Mouse (Mus musculus) megakaryocyte, adult 5-6 weeks (primary cell): Measurements from ENCODE around the gene Sox5. TPM values are rescaled to one million over a fixed set of nuclear protein-coding genes. Genes with fewer than 3 reads are reported as not detected.

Experiments
- ATAC-seq: 2 replicates; pipeline ENCODE4 v1.8.0; 2016; ENCODE audit warnings: mild to moderate bottlenecking, inconsistent platforms; ENCODE audit not compliant: poor library complexity, severe bottlenecking
- total RNA-seq, 2 experiments: library from RNA; stranded (forward) in 1 of 2; stranded (reverse) in 1 of 2; fragments of 153-499, 151-499 nt in 1 of 2; fragments of 221-1000, 200-1000 nt in 1 of 2; gene quantifications; 2 replicates each; pipeline versions ENCODE4 v1.2.3 to v1.2.4; 2015 to 2017

Sox5 gene
- total RNA-seq, 2 experiments from 2014 or later = 0.07 TPM; not detected in 1

GRCm38 (mm10) chr6:143900871-143901270, 880.9 kb downstream of the Sox5 start:
- peak; percentile 65 for ATAC-seq

DNA sequence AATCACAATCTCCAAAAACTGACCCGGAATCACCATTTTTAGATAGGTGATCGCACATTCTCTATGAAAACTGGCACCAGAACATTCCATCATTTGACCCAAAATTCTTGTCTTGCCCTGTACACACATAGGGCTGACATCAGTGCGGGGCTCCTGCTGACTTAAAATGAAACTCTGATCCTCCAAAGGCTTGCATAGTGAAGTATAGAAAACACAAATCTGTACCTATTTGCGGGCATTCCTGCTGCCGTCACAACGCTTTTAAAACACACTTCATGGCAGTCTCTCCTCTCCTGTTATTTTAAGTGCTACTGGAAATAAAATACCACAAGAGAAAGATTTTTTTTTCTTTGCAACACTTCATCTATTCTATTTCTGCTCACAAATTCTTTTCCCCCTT, 886.7 kb downstream of the Sox5 start:
- no peak for ATAC-seq

DNA sequence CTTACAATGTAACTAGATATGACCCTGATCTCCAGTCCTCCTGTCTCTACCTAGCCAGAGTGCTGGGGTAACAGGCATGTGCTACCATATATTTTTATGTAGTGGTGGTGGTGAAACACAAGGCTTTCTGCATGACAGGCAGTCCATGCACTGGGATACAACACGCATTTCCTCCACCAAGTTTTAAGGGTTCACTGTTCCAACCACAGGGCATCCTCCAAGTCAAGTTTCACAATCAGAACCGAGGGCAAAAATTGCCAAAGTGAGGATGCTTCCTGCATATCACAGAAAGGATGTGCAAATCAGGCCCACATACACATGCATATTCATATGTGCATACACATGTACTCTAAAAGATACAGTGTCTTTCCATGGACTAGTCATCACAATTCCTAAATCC, 888.9 kb downstream of the Sox5 start:
- peak; percentile 35 for ATAC-seq

GRCm38 (mm10) chr6:143888556-143888955, 893.2 kb downstream of the Sox5 start:
- ATAC-seq = no peak

DNA sequence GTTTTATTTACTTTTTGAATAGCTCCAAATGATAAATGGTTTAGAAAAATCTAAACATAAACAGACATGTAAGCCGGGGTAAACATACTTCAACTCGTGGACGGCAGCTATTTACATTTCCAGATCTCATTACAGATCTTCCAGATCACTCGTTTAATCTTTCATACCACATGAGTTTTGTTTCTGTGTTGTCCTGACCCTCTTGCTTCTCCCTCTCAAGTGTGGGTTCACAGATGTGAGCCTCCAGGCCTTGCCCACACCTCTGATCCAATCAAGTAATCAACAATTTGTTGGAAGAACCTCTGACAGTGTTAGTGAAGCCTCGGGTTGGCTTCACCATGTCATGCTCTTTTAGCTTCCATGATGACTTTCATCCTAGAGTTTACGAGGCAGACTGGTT, 903.3 kb downstream of the Sox5 start:
- ATAC-seq = no peak

DNA sequence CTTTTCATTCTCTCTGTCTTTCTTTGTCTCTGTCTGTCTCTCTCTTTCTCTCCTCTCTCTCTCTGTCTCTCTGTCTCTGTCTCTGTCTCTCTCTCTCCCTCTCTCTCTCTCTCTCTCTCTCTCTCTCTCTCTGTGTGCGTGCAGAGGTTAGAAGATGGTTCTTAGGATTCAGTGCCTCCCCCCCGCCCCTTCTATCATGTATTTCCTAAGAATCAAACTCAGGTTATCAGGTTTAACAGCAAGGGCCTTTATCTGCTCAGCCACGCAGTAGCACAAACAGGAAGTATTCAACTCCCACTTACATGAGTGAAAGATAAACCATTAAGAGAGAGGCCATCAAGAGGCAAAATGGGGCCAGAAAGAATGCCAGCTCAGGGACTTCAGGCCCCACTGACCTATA, 913.0 kb downstream of the Sox5 start:
- no peak for ATAC-seq

DNA sequence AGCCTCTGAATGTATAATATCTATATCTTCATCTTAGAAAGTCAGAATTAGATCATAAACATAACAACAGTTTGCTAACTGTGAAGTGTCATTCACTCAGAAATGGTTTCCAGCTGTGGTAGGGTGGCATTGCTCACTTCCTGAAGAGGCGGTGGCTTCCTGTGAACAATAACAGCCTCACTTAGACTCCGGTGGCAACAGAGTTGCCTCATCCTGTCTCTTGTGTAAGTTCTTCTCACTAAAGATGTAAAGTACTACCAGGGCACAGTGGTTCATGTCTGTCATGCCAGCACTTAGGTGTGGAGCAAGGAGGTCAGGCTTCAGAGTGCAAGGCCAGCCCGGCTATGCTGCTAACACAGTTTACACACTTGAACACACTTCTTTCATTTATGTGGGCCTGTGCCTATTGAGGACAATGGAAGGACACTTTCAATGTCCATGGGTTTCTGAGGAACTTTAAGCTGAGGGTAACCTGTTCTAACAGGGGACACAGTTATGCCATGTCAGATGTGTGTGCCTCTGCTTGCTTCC, 913.6 kb downstream of the Sox5 start:
- ATAC-seq = peak; percentile 94

GRCm38 (mm10) chr6:143867029-143867428, 914.7 kb downstream of the Sox5 start:
- ATAC-seq = no peak

- ATAC-seq = no peak
Measured at GRCm38 (mm10) chr6:143866566-143866965, 915.2 kb downstream of the Sox5 start.

DNA sequence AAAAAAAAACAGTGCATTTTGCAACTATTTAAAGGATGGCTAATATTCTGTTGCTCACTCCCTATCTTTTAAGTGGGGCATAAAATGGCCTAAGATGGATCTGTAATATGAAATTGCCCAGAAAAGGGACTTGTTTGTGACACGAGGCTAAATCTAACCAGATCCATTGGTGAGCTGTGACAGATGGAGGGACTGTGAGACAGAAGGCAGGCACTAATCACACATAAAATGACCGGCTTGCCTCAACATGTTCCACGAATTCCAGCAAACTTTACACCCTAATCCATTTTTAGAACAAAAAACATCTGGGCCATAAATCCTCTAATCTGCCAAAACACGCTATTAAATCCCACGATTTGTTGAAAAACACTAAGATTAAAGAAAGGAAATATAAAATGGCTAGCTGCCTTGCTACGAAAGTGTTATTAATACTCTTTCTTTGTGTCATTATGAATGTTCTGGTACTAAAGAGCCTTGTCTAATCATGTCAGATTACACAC, 919.1 kb downstream of the Sox5 start:
- ATAC-seq = no peak

DNA sequence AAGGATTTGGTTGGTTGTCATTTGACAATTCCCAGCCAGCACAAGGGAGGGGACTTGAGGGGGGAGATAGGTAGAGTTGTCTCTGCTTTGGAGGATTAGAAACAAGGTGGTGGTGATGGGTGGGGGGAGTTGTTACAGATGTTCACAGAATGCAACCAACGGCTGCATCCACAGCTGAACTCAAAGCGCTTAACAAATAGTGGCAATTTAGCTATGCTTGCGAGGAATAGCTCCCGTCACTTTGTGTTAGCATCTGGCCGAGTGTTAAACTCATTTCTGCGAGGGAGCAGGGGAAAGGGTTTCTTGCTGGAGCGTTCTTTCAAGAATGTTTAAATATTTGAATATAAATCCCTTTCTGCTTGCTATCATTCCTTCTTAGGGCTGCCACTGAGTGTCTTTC, 921.7 kb downstream of the Sox5 start:
- no peak for ATAC-seq

DNA sequence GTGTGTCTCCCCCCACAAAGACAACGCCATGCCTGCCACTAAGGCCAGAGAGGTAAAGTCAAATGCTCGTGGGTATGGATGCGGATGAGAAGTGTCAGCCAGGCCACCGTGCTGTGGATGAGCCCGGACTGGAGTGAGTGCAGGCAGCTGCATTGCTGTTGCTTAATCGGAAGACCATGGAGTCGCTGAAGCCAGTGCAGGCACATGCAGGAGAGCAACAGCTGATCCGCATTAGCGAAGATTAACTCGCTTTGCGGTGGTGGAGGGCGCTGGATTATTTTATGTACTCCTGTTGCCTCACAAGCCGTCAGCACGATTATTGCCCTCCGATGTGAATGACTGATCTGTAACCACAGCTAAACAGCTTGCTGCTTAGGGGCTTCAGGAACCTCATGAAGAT, 922.2 kb downstream of the Sox5 start:
- no peak for ATAC-seq

- ATAC-seq = no peak
Measured at GRCm38 (mm10) chr6:143858551-143858950, 923.2 kb downstream of the Sox5 start.

GRCm38 (mm10) chr6:143857376-143857775, 924.4 kb downstream of the Sox5 start:
- no peak for ATAC-seq

DNA sequence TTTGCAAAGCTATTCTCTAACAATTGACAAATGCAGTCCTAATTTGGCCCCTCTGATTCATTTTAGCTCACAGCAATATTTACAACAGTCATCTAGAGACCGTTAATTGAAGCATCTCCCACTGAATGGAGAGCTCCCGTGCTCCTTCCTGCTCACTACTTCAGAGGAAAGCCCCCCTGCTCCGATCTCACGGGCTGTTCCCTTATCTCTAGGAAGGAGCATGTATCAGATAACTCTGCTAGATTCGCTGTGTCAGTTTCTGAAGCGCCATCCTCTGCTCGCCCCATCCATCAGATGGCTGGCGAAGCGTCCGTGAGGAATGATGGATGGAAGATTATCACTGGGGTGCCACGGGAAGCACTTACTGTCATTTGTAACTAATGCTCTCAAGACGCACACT, 926.4 kb downstream of the Sox5 start:
- no peak for ATAC-seq

DNA sequence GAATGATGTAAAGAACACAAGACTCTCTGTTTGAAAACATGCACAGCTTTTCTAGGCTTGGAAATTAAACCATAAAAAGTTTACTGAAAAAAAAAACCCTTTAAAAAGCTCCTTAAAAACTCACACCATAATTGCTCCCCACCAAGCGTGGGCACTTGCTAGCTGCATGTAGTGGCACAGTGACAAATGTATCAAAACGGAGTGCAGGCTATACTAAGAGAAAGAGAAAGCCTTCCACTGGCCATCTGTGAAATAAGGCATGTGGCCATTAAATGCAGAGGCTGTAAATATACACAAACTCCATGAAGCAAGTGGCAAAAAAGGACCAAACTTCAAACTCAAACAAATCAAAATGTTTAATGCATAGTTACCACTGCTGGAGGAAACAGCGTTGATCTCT, 927.7 kb downstream of the Sox5 start:
- no peak for ATAC-seq

DNA sequence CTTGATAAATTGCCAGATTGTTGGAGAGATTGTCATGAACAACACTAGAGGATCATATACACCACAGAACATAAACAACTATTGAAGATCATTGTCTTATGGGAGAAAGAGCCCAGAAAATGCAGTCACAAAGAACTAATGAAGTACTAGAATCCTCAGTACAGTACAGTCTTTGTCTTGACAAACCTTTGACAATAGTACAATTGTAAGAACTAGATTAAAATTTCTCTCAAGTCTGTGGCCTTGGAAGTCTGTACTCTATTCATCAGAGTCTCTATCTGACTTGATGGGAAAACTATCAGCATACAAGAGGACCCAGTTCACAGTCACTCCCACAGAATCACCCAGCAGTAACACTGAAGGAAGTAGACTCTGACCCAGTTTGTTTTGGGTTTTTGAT, 936.0 kb downstream of the Sox5 start:
- ATAC-seq = no peak

GRCm38 (mm10) chr6:143844701-143844970, 937.1 kb downstream of the Sox5 start:
- no peak for ATAC-seq

GRCm38 (mm10) chr6:143843933-143844700, 937.7 kb downstream of the Sox5 start:
- ATAC-seq = peak; percentile 11; the same call in 1 of the 2 replicates

GRCm38 (mm10) chr6:143841954-143842353, 939.8 kb downstream of the Sox5 start:
- ATAC-seq = 0 out of 2 replicates have a peak, but pooled peaks have one; percentile 20

DNA sequence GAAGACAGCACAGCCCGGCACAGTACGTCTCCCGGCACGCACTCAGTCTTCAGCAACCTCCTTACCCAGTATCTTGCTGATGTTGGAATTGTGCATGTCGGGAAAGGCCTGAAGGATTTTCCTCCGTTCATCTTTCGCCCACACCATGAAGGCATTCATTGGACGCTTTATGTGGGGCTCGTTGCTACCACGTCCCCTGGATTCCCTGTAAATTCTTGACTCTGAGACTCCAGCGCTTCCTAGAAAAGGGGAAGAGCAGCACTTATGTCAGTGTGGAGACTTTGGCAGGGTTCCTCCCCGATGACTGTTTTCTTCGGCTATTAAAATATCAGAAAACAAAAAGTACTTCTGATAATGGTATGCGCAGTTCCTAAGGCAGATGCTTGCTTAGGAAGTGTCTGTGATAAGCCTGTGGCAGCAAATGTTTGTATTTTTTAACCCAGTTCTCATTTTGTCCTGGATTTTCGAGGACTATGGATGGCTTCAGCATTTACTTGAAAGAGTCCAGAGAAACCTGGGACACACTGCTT, 940.6 kb downstream of the Sox5 start:
- ATAC-seq = no peak

GRCm38 (mm10) chr6:143838384-143839076, 943.2 kb downstream of the Sox5 start:
- ATAC-seq = no peak
